Mouse (Mus musculus): ENCODE data around the gene Tas2r102.

Tas2r102 gene

DNA sequence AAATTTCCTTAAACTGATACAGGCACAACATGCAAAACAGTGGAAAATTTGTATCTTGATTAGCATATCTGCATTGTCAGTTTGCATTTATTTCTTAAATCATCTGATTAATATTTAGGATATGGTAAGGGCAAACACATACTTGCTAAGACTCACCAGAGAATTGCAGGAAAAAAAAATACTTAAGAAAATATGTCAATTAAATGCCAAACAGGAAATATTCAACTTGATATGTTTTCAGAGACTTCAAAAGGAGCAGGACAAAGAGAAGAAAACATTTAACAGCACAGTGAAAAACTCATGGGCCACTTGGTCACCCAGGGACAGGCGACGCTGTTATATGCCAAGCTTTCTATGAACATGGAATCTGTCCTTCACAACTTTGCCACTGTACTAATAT is at the start of gene Tas2r102:
TSS of gene Tas2r102 (plus strand) at position 301 of the 400 bp plus-strand sequence.
- DNase-seq: no peak

DNA sequence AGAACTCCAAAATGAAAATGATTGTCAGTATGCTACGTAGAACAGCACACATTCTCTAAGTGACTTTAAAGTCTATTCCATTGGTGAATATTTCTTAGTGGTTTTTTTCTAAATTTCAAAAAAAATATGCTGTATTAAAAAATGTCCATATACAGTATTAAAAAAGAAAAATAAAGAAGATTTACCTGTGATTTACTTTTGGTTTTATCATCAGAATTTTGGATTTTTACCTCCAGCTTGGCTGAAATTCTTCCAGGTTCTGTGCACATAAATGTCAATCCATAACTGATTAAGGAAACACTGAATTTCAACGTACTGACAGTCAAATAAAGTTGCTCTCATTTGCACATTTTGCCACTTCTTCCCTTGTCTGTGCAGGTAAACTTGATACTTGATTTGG is 24.0 kb upstream of the Tas2r102 start, which contains the start of gene Tas2r115:
TSS of gene Tas2r115 (minus strand) at position 101 of the 400 bp plus-strand sequence.
- DNase-seq: no peak

DNA sequence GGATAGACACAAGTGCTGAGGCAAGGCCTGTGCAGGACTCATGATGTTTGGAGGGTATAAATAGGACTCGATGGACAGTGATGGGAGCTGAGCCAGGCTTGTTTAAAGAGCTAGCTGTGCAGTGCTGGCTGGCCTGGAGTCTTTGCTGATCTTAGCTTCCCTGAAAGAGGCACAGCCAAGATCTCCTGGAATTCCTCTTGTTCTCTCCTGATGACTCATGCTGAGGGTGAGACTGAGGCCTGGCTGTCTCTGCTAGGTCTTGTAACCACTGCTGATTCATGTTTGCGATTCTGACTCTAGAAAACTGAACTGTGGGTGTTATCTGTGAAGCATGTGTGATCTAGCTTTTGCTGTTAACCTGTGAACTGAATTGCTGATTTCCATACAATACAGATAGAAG is 11.7 kb upstream of the Tas2r102 start:
- no peak for DNase-seq

DNA sequence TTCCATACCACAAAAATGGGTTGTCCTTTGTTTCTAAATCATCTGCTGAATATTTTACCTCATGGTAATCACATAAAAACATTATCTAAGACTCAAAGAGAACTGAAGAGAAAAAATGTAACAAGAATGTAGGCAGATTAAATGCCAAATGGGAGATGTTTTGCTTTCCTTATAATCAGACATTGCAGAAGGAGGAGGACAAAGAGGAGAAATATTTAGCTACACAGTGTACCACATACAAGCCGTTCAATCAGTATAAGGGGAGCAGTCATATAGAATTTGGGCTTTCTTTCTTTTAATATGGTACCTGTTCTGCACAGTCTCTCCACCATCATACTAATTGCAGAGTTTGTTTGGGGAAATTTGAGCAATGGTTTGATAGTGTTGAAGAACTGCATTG is 7.5 kb upstream of the Tas2r102 start, which contains the start of gene Tas2r124:
TSS of gene Tas2r124 (plus strand) at position 301 of the 400 bp plus-strand sequence.
- DNase-seq: no peak

DNA sequence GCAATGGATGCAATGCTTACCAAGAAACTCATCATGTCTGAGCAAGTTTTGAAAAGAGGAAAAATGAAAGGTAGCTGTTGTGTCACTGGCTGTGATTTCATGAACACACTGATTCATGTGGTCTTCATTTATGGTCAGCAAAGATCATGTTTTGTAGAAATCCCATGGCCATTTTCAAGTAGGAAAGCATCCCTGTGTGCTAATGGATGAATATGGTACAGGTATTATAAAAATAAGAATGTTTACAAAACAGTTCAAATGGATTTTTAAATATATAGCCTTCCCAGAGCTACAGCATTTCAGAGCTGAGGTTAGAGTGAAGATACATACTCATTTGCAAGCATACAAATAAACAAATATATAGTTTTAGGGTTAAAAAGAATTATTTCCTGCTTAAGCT is 16.1 kb downstream of the Tas2r102 start, which contains the start of gene Tas2r136:
TSS of gene Tas2r136 (minus strand) at position 101 of the 400 bp plus-strand sequence.
- no peak for DNase-seq

DNA sequence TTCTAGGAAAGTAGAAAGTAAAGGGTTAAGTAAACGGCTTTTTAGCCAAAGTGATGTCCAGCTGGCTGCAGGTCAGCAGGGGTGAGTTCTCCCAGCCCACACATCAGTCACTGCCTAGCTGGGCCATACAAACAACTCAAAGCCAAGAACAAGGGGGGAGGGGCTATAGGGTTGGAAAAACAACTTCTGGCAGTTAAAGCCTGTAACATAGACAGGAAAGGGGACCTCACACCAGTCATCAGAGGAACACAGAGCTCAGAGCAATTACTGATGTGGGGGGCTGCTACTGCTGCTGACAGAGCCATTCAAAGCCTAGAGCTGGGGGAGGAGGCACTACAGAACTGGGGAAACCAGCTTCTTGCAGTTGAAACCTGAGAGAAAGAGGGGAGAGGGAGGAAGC is 33.5 kb downstream of the Tas2r102 start:
- no peak for DNase-seq

DNA sequence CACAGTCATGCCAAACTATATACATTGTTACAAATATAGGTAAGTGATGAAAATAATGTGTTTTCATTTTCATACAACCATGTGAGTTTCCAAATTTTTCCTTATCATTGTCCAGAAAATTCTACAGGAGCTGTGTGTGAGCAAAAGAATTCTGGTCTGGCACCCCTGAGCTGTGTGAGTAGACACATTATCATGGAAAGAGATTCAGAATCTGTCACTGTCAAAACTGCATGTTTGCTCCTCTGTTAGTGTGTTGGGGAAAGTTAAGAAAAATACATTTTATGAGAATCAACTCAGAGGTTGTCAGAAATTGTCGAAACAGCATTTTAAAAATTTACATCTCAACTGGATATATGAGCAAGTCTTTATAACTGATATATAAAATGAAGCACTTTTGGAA is 40.6 kb downstream of the Tas2r102 start, which contains the start of gene Tas2r117:
TSS of gene Tas2r117 (plus strand) at position 301 of the 400 bp plus-strand sequence.
- DNase-seq: no peak

Measured in kidney, postnatal 36 days (tissue).